Mouse (Mus musculus) forebrain, embryonic 10.5 days (tissue): ENCODE measurements around the gene Best2. TPM values are rescaled to one million over a fixed set of nuclear protein-coding genes. Genes with fewer than 3 reads are reported as not detected.

ENCODE experiments used
- DNase-seq: peaks from one replicate; pipeline ENCODE4 v3.0.0-alpha.2; 2017; ENCODE audit warnings: low spot score; ENCODE audit errors: extremely low spot score
- H3K27ac ChIP-seq: fragments of 300-500 bp; sonication (generic); 2 replicates; pipeline ENCODE4 v1.5.1; 2016; ENCODE audit warnings: mild to moderate bottlenecking
- H3K27me3 ChIP-seq: fragments of 300-500 bp; sonication (generic); 2 replicates; pipeline ENCODE4 v1.6.1; 2016; ENCODE audit warnings: mild to moderate bottlenecking; ENCODE audit not compliant: poor library complexity, severe bottlenecking
- H3K36me3 ChIP-seq: fragments of 300-500 bp; sonication (generic); replicated peaks from 2 replicates; pipeline ENCODE4 v1.6.1; 2016; ENCODE audit warnings: mild to moderate bottlenecking, moderate library complexity
- H3K4me1 ChIP-seq: fragments of 300-500 bp; sonication (generic); 2 replicates; pipeline ENCODE4 v1.6.1; 2016
- H3K4me3 ChIP-seq: fragments of 300-500 bp; sonication (generic); 2 replicates; pipeline ENCODE4 v1.5.1; 2016; ENCODE audit warnings: mild to moderate bottlenecking, moderate library complexity
- H3K9me3 ChIP-seq: fragments of 300-500 bp; sonication (generic); 2 replicates; pipeline ENCODE4 v1.6.1; 2016; ENCODE audit warnings: mild to moderate bottlenecking, moderate library complexity
- WGBS: fragments of 180-500 bp; shearing (Covaris S2); methylation state at CpG from one replicate; pipeline ENCODE4 v1.1.7; 2016; 5-methylcytosine and 5-hydroxymethylcytosine counted together
- polyA plus RNA-seq: library from polyadenylated mRNA; unstranded; fragments of >200 nt; fragmentation: Nextera tagmentation; extraction: Ambion mirVana; gene quantifications from 2 replicates; pipeline ENCODE4 v1.2.1, GENCODE M21; 2016

Gene Best2
- polyA plus RNA-seq, 1 experiment from 2014 or later, result not detected

DNA sequence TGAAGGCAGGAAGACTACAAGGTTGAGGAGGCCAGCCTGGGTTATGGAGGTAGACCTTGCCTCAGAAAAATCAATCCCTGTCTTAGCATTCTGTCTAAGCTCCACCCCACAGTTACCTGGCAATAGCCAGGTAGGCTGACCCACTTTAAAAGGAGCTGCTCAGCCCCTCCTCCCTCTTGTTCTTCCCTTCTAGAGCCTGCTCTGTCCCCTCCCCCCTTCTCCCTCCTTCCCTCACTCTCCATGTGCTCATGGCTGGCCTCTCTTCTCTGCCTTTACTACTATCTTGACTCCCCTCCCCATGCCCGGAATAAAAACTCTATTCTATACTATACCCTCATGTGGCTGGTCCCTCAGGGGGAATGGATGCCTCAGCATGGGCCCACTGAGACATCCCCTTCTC lies 19.5 kb upstream of the Best2 start:
- peaks cover 54% of the 10 kb centered on the region for H3K36me3 ChIP-seq
- no peak for DNase-seq
- WGBS, result 69% methylated on average over 1 of the region's 1 CpGs
- no peaks in the 10 kb centered on the region for H3K9me3 ChIP-seq
- H3K4me3 ChIP-seq, result peak overlapping the region; percentile 87; the same call in 1 of the 2 replicates
- H3K27me3 ChIP-seq, result no peaks in the 10 kb centered on the region
- peaks cover 38% of the 10 kb centered on the region for H3K4me1 ChIP-seq
- no peak overlapping the region for H3K27ac ChIP-seq

GRCm38 (mm10) chr8:85032622-85033311 lies 18.4 kb upstream of the Best2 start:
- no peak for DNase-seq
- no peaks in the 10 kb centered on the region for H3K9me3 ChIP-seq
- H3K36me3 ChIP-seq, result peaks cover 60% of the 10 kb centered on the region
- WGBS, result 89% methylated on average over 4 of the region's 4 CpGs
- H3K27ac ChIP-seq, result no peak overlapping the region
- H3K4me3 ChIP-seq, result no peak overlapping the region
- no peaks in the 10 kb centered on the region for H3K27me3 ChIP-seq
- peaks cover 38% of the 10 kb centered on the region for H3K4me1 ChIP-seq

GRCm38 (mm10) chr8:85029271-85029670 lies 14.9 kb upstream of the Best2 start:
- no peaks in the 10 kb centered on the region for H3K9me3 ChIP-seq
- DNase-seq, result no peak
- peak overlapping the region; percentile 100 for H3K4me3 ChIP-seq
- H3K27ac ChIP-seq, result no peak overlapping the region
- H3K4me1 ChIP-seq, result peaks cover 39% of the 10 kb centered on the region
- no peaks in the 10 kb centered on the region for H3K27me3 ChIP-seq
- 90% methylated on average over 14 of the region's 14 CpGs for WGBS
- H3K36me3 ChIP-seq, result peaks cover 59% of the 10 kb centered on the region

DNA sequence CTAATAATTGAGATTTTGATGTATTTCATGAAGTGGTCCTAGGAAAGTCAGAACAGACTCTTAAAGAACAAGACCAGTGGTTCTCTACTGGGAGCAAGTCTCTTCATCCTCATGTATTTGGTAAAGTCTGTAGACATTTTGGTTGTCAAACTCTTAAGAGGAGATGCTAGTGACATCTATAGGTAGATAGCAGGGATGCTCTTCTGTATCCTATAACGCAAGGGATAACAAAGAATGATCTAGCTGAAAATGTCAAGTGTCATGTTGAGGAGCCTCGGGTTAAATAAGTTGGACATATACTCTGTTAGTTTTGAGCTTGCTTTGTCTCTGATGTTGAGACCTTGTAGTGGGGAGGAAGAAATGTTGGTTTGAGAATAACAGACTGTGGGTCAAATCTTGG lies 13.6 kb upstream of the Best2 start:
- H3K9me3 ChIP-seq, result no peaks in the 10 kb centered on the region
- H3K36me3 ChIP-seq, result peaks cover 59% of the 10 kb centered on the region
- WGBS, result 42% methylated on average over 2 of the region's 2 CpGs
- H3K27me3 ChIP-seq, result no peaks in the 10 kb centered on the region
- H3K4me3 ChIP-seq, result peak overlapping the region; percentile 100
- DNase-seq, result no peak
- peaks cover 44% of the 10 kb centered on the region for H3K4me1 ChIP-seq
- H3K27ac ChIP-seq, result peak overlapping the region; percentile 99; the same call in 1 of the 2 replicates

GRCm38 (mm10) chr8:85027516-85027855 lies 13.2 kb upstream of the Best2 start:
- H3K36me3 ChIP-seq, result peaks cover 59% of the 10 kb centered on the region
- no peaks in the 10 kb centered on the region for H3K27me3 ChIP-seq
- WGBS, result 2% methylated on average over 13 of the region's 13 CpGs
- no peak for DNase-seq
- no peaks in the 10 kb centered on the region for H3K9me3 ChIP-seq
- H3K4me3 ChIP-seq, result peak overlapping the region; percentile 100
- H3K27ac ChIP-seq, result peak overlapping the region; percentile 99
- H3K4me1 ChIP-seq, result peaks cover 44% of the 10 kb centered on the region

DNA sequence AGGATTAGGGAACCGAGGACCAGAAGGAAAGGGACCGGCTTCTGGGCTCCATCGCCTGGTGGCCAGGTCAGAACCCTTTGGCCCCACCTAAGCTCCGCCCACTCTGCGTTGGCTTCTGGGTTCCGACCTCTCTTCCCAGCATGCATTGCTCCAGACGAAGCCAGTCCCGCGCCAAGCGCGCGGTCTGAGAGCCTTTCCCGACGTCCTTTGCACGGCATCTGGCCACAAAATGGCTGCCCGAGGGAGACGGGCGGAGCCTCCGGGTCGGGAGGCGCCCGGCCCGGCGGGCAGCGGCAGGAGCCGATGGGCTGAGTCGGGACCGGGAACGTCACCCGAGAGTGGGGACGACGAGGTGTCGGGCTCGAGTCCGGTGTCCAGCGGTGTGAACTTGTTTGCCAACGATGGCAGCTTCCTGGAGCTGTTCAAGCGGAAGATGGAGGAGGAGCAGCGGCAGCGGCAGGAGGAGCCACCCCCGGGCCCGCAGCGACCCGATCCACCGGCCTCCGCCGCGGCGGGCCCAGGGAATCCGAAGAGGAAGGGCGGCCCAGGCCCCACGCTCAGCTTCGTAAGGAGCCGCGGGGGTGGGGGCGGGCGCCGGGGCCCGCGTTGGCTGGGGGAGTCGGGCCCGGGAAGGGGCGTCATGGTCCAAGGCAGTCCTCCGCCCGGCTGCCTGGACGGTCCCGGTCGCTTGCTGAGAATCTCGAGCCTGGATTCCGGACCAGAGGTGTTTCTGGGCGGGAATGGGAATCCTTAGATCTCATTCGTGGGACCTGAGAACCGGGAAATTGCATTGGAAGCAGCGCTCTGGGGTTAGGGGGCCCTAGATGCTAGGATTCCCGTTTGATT lies 12.6 kb upstream of the Best2 start, which contains the start of gene Trir:
Gene Trir, plus strand, starts transcription at position 154 of the 846 bp plus-strand sequence.
- WGBS, result under 1% methylated on average over 75 of the region's 75 CpGs
- H3K27ac ChIP-seq, result peak within 1 kb of the TSS; percentile 99
- H3K27me3 ChIP-seq, result no peaks in the 10 kb centered on the region
- peak within 1 kb of the TSS; percentile 100 for H3K4me3 ChIP-seq
- H3K36me3 ChIP-seq, result peaks cover 59% of the 10 kb centered on the region
- peak; percentile 98 for DNase-seq
- H3K9me3 ChIP-seq, result no peaks in the 10 kb centered on the region
- H3K4me1 ChIP-seq, result peaks cover 44% of the 10 kb centered on the region

GRCm38 (mm10) chr8:85025098-85025932 lies 11.0 kb upstream of the Best2 start, which contains the start of gene Asna1:
TSS of gene Asna1 (minus strand) at chr8:85025281.
- peaks cover 44% of the 10 kb centered on the region for H3K4me1 ChIP-seq
- peak; percentile 88 for DNase-seq
- H3K4me3 ChIP-seq, result peak within 1 kb of the TSS; percentile 100
- peaks cover 59% of the 10 kb centered on the region for H3K36me3 ChIP-seq
- 9% methylated on average over 30 of the region's 30 CpGs for WGBS
- no peaks in the 10 kb centered on the region for H3K27me3 ChIP-seq
- H3K27ac ChIP-seq, result peak within 1 kb of the TSS; percentile 99
- H3K9me3 ChIP-seq, result no peaks in the 10 kb centered on the region

GRCm38 (mm10) chr8:85023846-85024245 lies 9.5 kb upstream of the Best2 start:
- Histone ChIP-seq H3K4me3 (peak overlapping the region; percentile 100), H3K4me1 (peaks cover 37% of the 10 kb centered on the region), H3K9me3 (no peaks in the 10 kb centered on the region), H3K27ac (no peak overlapping the region), H3K27me3 (no peaks in the 10 kb centered on the region), H3K36me3 (peaks cover 59% of the 10 kb centered on the region)
- 92% methylated on average over 3 of the region's 3 CpGs for WGBS
- no peak for DNase-seq

DNA sequence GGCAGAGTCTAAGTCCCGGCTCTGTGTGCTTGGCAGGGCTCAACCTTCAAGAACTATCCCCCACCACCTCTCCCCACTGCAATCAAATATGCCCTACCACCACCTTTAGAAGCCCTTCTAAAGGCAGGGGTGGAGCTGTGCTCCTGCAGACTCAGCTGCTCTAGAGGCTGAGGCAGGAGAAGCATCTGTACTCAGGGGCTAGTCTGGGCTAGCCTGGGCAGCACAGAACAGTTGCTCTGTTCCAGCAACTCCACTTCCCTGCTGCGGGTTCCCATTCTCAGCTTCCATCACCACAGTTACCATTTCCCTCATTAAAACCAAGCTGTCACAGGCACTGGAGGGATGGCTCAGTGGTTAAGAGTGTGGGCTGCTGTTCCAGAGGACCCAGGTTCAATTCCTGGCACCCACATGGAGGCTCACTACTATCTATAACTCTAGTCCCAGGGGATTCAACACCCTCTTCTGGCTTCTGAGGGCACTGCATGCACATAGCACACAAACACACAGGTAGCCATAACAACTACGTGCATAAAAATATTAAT lies 7.3 kb upstream of the Best2 start:
- DNase-seq, result no peak
- 94% methylated on average over 3 of the region's 3 CpGs for WGBS
- Histone ChIP-seq H3K36me3 (peaks cover 76% of the 10 kb centered on the region), H3K9me3 (no peaks in the 10 kb centered on the region), H3K4me3 (no peak overlapping the region), H3K4me1 (peaks cover 33% of the 10 kb centered on the region), H3K27ac (no peak overlapping the region), H3K27me3 (no peaks in the 10 kb centered on the region)

GRCm38 (mm10) chr8:85017209-85017608 lies 2.9 kb upstream of the Best2 start:
- 32% methylated on average over 5 of the region's 5 CpGs for WGBS
- peaks cover 16% of the 10 kb centered on the region for H3K4me1 ChIP-seq
- H3K4me3 ChIP-seq, result no peak overlapping the region
- H3K9me3 ChIP-seq, result no peaks in the 10 kb centered on the region
- H3K27ac ChIP-seq, result no peak overlapping the region
- H3K27me3 ChIP-seq, result peaks cover 28% of the 10 kb centered on the region
- peaks cover 55% of the 10 kb centered on the region for H3K36me3 ChIP-seq
- no peak for DNase-seq

DNA sequence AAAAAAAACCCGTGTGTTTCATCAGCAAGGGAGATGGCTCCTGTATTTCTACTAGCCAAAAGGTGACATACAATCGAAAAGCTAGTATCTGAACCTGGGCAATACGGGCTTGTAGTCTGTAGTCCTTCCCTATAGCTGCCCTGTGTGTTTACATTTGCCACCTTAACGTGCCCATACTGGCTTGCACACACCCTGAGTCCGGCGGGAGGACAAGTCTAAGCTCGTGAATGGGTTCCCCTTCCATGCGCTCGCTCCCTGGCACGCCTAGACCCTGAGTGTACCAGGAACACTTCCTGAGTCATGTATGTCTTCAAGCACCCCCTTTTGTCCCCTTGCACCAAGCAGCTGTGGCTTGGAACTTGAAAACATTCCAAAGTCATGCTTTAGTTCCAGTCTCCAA lies 2.4 kb upstream of the Best2 start:
- Histone ChIP-seq H3K27me3 (peaks cover 33% of the 10 kb centered on the region), H3K36me3 (peaks cover 51% of the 10 kb centered on the region), H3K4me3 (no peak overlapping the region), H3K4me1 (peaks cover 16% of the 10 kb centered on the region), H3K27ac (no peak overlapping the region), H3K9me3 (no peaks in the 10 kb centered on the region)
- 70% methylated on average over 10 of the region's 10 CpGs for WGBS
- no peak for DNase-seq

GRCm38 (mm10) chr8:85013230-85013840 lies 996 bp downstream of the Best2 start:
- peak; percentile 77 for DNase-seq
- peak overlapping the region; percentile 49 for H3K4me3 ChIP-seq
- H3K27me3 ChIP-seq, result peaks cover 61% of the 10 kb centered on the region
- H3K9me3 ChIP-seq, result no peaks in the 10 kb centered on the region
- peaks cover 20% of the 10 kb centered on the region for H3K4me1 ChIP-seq
- 7% methylated on average over 25 of the region's 26 CpGs for WGBS
- peak overlapping the region; percentile 68 for H3K27ac ChIP-seq
- H3K36me3 ChIP-seq, result peaks cover 17% of the 10 kb centered on the region
